Mouse (Mus musculus): ENCODE results near the gene Pbld1.

- TF ChIP-seq CTCF (IDR thresholded peaks at IDR 0.05; ENCODE audit: low read depth) (no peak), EP300 (IDR thresholded peaks at IDR 0.05; ENCODE audit: low read depth) (no peak)
Measured at GRCm38 (mm10) chr10:63032956-63033355, 27.0 kb upstream of the Pbld1 start.

Data from liver, embryonic 14.5 days (tissue).